Mouse (Mus musculus) midbrain, embryonic 15.5 days (tissue): ENCODE data around the gene Batf. TPM values are rescaled to one million over a fixed set of nuclear protein-coding genes. Genes with fewer than 3 reads are reported as not detected.
"Not testable (repeated sequence)": the region's sequence is repeated elsewhere in the genome, so short reads cannot be mapped to it uniquely, and the experiment has no call there.

Experiments used
- ATAC-seq: fragments of 200-750 bp; cut with Nextera tagmentation; replicated peaks from 2 replicates; pipeline ENCODE4 v1.8.0; 2017; ENCODE audit warnings: moderate TSS enrichment
- H3K27ac ChIP-seq: fragments of 300-500 bp; sonication (generic); 2 replicates; pipeline ENCODE4 v1.5.1; 2015; ENCODE audit warnings: mild to moderate bottlenecking, inconsistent platforms
- H3K27me3 ChIP-seq: fragments of 300-500 bp; sonication (generic); replicated peaks from 2 replicates; pipeline ENCODE4 v1.6.1; 2015; ENCODE audit warnings: inconsistent platforms
- H3K36me3 ChIP-seq: fragments of 300-500 bp; sonication (generic); replicated peaks from 2 replicates; pipeline ENCODE4 v1.6.1; 2015; ENCODE audit warnings: inconsistent platforms
- H3K4me1 ChIP-seq: fragments of 300-500 bp; sonication (generic); 2 replicates; pipeline ENCODE4 v1.6.1; 2015; ENCODE audit warnings: inconsistent platforms
- H3K4me2 ChIP-seq: fragments of 300-500 bp; sonication (generic); 2 replicates; pipeline ENCODE4 v1.6.1; 2015; ENCODE audit warnings: inconsistent platforms, mild to moderate bottlenecking, moderate library complexity
- H3K4me3 ChIP-seq: fragments of 300-500 bp; sonication (generic); 2 replicates; pipeline ENCODE4 v1.5.1; 2015; ENCODE audit warnings: mild to moderate bottlenecking, inconsistent platforms
- H3K9ac ChIP-seq: fragments of 300-500 bp; sonication (generic); 2 replicates; pipeline ENCODE4 v1.6.1; 2015; ENCODE audit warnings: mild to moderate bottlenecking, inconsistent platforms
- H3K9me3 ChIP-seq: fragments of 300-500 bp; sonication (generic); 2 replicates; pipeline ENCODE4 v1.6.1; 2016; ENCODE audit warnings: inconsistent platforms
- WGBS: fragments of 180-500 bp; shearing (Covaris S2); methylation state at CpG from one replicate; pipeline ENCODE4 v1.1.7; 2015; ENCODE audit warnings: mixed read lengths; 5-methylcytosine and 5-hydroxymethylcytosine counted together
- polyA plus RNA-seq: library from polyadenylated mRNA; unstranded; fragments of >200 nt; fragmentation: Nextera tagmentation; extraction: Ambion mirVana; gene quantifications from 2 replicates; pipeline ENCODE4 v1.2.1, GENCODE M21; 2015

The Batf gene
- polyA plus RNA-seq, 1 experiment from 2014 or later, result 1.5 TPM

- not testable (repeated sequence) for H3K36me3 ChIP-seq, H3K4me3 ChIP-seq, H3K27me3 ChIP-seq, H3K9me3 ChIP-seq, H3K4me2 ChIP-seq, H3K9ac ChIP-seq, H3K4me1 ChIP-seq, H3K27ac ChIP-seq, ATAC-seq
- 85% methylated on average over 8 of the region's 8 CpGs for WGBS
Measured at GRCm38 (mm10) chr12:85662232-85662631, 24.2 kb upstream of the Batf start.

GRCm38 (mm10) chr12:85662896-85663295 is 23.6 kb upstream of the Batf start:
- Histone ChIP-seq H3K9me3 (no peaks in the 10 kb centered on the region), H3K27ac (no peak overlapping the region), H3K4me3 (no peak overlapping the region), H3K27me3 (no peaks in the 10 kb centered on the region), H3K4me1 (no peaks in the 10 kb centered on the region), H3K36me3 (no peaks in the 10 kb centered on the region), H3K4me2 (peak overlapping the region; percentile 4; the same call in 1 of the 2 replicates), H3K9ac (no peak overlapping the region)
- 12% methylated on average over 9 of the region's 9 CpGs for WGBS
- ATAC-seq, result peak; percentile 77

GRCm38 (mm10) chr12:85666112-85666511 is 20.4 kb upstream of the Batf start:
- no peaks in the 10 kb centered on the region for H3K9me3 ChIP-seq
- no peak overlapping the region for H3K9ac ChIP-seq
- WGBS, result 91% methylated on average over 8 of the region's 8 CpGs
- no peaks in the 10 kb centered on the region for H3K36me3 ChIP-seq
- 0 out of 2 replicates have a peak, but pooled peaks cover 4% of the 10 kb centered on the region for H3K4me1 ChIP-seq
- no peaks in the 10 kb centered on the region for H3K27me3 ChIP-seq
- H3K4me2 ChIP-seq, result no peak overlapping the region
- no peak for ATAC-seq
- no peak overlapping the region for H3K4me3 ChIP-seq
- H3K27ac ChIP-seq, result no peak overlapping the region

GRCm38 (mm10) chr12:85667071-85667470 is 19.4 kb upstream of the Batf start:
- WGBS, result 89% methylated on average over 7 of the region's 7 CpGs
- H3K9me3 ChIP-seq, result no peaks in the 10 kb centered on the region

GRCm38 (mm10) chr12:85668696-85669095 is 17.8 kb upstream of the Batf start:
- Histone ChIP-seq H3K4me2 (no peak overlapping the region), H3K36me3 (no peaks in the 10 kb centered on the region), H3K9ac (no peak overlapping the region), H3K4me1 (0 out of 2 replicates have a peak, but pooled peaks cover 4% of the 10 kb centered on the region), H3K4me3 (no peak overlapping the region), H3K27me3 (no peaks in the 10 kb centered on the region), H3K9me3 (no peaks in the 10 kb centered on the region), H3K27ac (no peak overlapping the region)
- no peak for ATAC-seq
- 47% methylated on average over 3 of the region's 3 CpGs for WGBS

More at GRCm38 (mm10) chr12:85667071-85667470, 19.4 kb upstream of the Batf start:
- no peaks in the 10 kb centered on the region for H3K27me3 ChIP-seq
- ATAC-seq, result no peak
- no peak overlapping the region for H3K4me3 ChIP-seq
- H3K9ac ChIP-seq, result no peak overlapping the region
- H3K27ac ChIP-seq, result no peak overlapping the region
- H3K4me1 ChIP-seq, result 0 out of 2 replicates have a peak, but pooled peaks cover 4% of the 10 kb centered on the region
- no peaks in the 10 kb centered on the region for H3K36me3 ChIP-seq
- H3K4me2 ChIP-seq, result no peak overlapping the region

GRCm38 (mm10) chr12:85670080-85670479 is 16.4 kb upstream of the Batf start:
- Histone ChIP-seq H3K4me2 (no peak overlapping the region), H3K36me3 (no peaks in the 10 kb centered on the region), H3K9ac (no peak overlapping the region), H3K9me3 (no peaks in the 10 kb centered on the region), H3K4me3 (no peak overlapping the region), H3K4me1 (0 out of 2 replicates have a peak, but pooled peaks cover 4% of the 10 kb centered on the region), H3K27ac (no peak overlapping the region), H3K27me3 (no peaks in the 10 kb centered on the region)
- no peak for ATAC-seq
- 80% methylated on average over 3 of the region's 3 CpGs for WGBS

- 95% methylated on average over 8 of the region's 8 CpGs for WGBS
- Histone ChIP-seq H3K4me2 (no peak overlapping the region), H3K27ac (no peak overlapping the region), H3K9me3 (no peaks in the 10 kb centered on the region), H3K4me1 (0 out of 2 replicates have a peak, but pooled peaks cover under 1% of the 10 kb centered on the region), H3K4me3 (no peak overlapping the region), H3K27me3 (no peaks in the 10 kb centered on the region), H3K36me3 (no peaks in the 10 kb centered on the region), H3K9ac (no peak overlapping the region)
- ATAC-seq, result no peak
Measured at GRCm38 (mm10) chr12:85673914-85674313, 12.6 kb upstream of the Batf start.

GRCm38 (mm10) chr12:85679117-85679516 is 7.4 kb upstream of the Batf start:
- Histone ChIP-seq H3K4me3 (no peak overlapping the region), H3K27ac (no peak overlapping the region), H3K9me3 (no peaks in the 10 kb centered on the region), H3K4me1 (no peaks in the 10 kb centered on the region), H3K36me3 (no peaks in the 10 kb centered on the region), H3K9ac (no peak overlapping the region), H3K4me2 (no peak overlapping the region), H3K27me3 (no peaks in the 10 kb centered on the region)
- WGBS, result 89% methylated on average over 5 of the region's 5 CpGs
- ATAC-seq, result no peak

GRCm38 (mm10) chr12:85679808-85680207 is 6.7 kb upstream of the Batf start:
- H3K4me3 ChIP-seq, result no peak overlapping the region
- ATAC-seq, result no peak
- no peak overlapping the region for H3K27ac ChIP-seq
- no peaks in the 10 kb centered on the region for H3K36me3 ChIP-seq
- no peaks in the 10 kb centered on the region for H3K4me1 ChIP-seq
- H3K4me2 ChIP-seq, result no peak overlapping the region
- no peak overlapping the region for H3K9ac ChIP-seq
- WGBS, result 57% methylated on average over 2 of the region's 2 CpGs
- no peaks in the 10 kb centered on the region for H3K9me3 ChIP-seq
- H3K27me3 ChIP-seq, result no peaks in the 10 kb centered on the region

- 53% methylated on average over 2 of the region's 2 CpGs for WGBS
- H3K27me3 ChIP-seq, result no peaks in the 10 kb centered on the region
- H3K27ac ChIP-seq, result no peak overlapping the region
- no peak for ATAC-seq
- no peaks in the 10 kb centered on the region for H3K9me3 ChIP-seq
- H3K9ac ChIP-seq, result no peak overlapping the region
- H3K36me3 ChIP-seq, result no peaks in the 10 kb centered on the region
- no peak overlapping the region for H3K4me2 ChIP-seq
- no peaks in the 10 kb centered on the region for H3K4me1 ChIP-seq
- no peak overlapping the region for H3K4me3 ChIP-seq
Measured at GRCm38 (mm10) chr12:85682328-85682727, 4.1 kb upstream of the Batf start.

- H3K27me3 ChIP-seq, result no peaks in the 10 kb centered on the region
- no peaks in the 10 kb centered on the region for H3K36me3 ChIP-seq
- ATAC-seq, result no peak
- H3K9ac ChIP-seq, result no peak overlapping the region
- H3K9me3 ChIP-seq, result no peaks in the 10 kb centered on the region
- H3K4me1 ChIP-seq, result no peaks in the 10 kb centered on the region
- WGBS, result 86% methylated on average over 16 of the region's 16 CpGs
- no peak overlapping the region for H3K27ac ChIP-seq
- no peak overlapping the region for H3K4me2 ChIP-seq
- H3K4me3 ChIP-seq, result no peak overlapping the region
Measured at GRCm38 (mm10) chr12:85684411-85685275, 1.8 kb upstream of the Batf start.

- no peak for ATAC-seq
- no peak overlapping the region for H3K9ac ChIP-seq
- no peak overlapping the region for H3K4me2 ChIP-seq
- H3K27ac ChIP-seq, result no peak overlapping the region
- H3K4me3 ChIP-seq, result no peak overlapping the region
- H3K27me3 ChIP-seq, result no peaks in the 10 kb centered on the region
- WGBS, result 81% methylated on average over 7 of the region's 7 CpGs
- no peaks in the 10 kb centered on the region for H3K36me3 ChIP-seq
- no peaks in the 10 kb centered on the region for H3K9me3 ChIP-seq
- H3K4me1 ChIP-seq, result no peaks in the 10 kb centered on the region
Measured at GRCm38 (mm10) chr12:85687217-85687533, 706 bp downstream of the Batf start.

- 77% methylated on average over 6 of the region's 6 CpGs for WGBS
- no peaks in the 10 kb centered on the region for H3K4me1 ChIP-seq
- no peak overlapping the region for H3K4me2 ChIP-seq
- H3K9ac ChIP-seq, result no peak overlapping the region
- H3K9me3 ChIP-seq, result no peaks in the 10 kb centered on the region
- ATAC-seq, result no peak
- H3K27me3 ChIP-seq, result no peaks in the 10 kb centered on the region
- no peak overlapping the region for H3K4me3 ChIP-seq
- no peak overlapping the region for H3K27ac ChIP-seq
- no peaks in the 10 kb centered on the region for H3K36me3 ChIP-seq
Measured at GRCm38 (mm10) chr12:85687846-85688245, 1.4 kb downstream of the Batf start.
